Mouse (Mus musculus): ENCODE results near the gene Mdm2. TPM values are rescaled to one million over a fixed set of nuclear protein-coding genes. Genes with fewer than 3 reads are reported as not detected.

The Mdm2 gene
- polyA plus RNA-seq, 1 experiment from 2014 or later: 52.5 TPM

DNA sequence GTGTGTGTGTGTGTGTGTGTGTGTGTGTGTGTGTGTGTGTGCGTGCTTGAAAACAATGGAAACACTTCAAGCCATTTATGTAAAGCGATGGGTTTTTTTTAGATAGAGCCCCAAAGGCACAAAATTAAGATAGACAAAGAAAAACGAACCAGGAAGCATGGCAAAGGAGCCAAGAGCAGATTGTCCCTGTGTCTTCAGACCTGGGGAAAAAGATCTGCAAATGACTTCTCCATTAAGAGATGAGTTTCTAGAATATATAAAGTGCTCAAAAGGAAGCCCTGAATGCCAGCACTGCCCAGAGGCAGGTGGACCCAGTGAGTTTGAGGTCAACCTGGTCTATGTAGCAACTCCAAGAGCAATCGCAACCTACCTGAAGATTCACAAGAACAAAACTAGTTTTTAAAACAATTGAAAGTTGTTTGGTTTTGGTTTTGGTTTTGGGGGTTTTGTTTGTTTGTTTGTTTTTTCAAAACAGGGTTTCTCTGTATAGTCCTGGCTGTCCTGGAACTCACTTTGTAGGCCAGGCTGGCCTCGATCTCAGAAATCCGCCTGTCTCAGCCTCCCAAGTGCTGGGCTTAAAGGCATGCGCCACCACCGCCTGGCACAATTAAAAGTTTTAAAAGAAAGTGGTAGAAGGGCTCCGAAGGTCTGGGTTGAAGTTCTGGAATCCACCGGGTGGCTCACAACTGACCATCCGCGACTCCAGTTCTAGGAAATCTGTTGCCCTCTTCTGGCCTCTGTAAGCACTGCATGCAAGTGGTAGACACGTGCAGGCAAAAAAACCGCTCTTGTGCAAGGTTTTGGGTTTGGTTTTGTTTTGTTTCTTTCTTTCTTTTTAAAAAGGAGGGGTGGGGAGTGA, 28.3 kb downstream of the Mdm2 start:
- Histone ChIP-seq H3K4me3 (no peak overlapping the region), H3K36me3 (0 out of 2 replicates have a peak, but pooled peaks cover 3% of the 10 kb centered on the region), H3K4me1 (replicated peaks) (no peaks in the 10 kb centered on the region), H3K27ac (replicated peaks) (no peak overlapping the region), H3K9ac (no peak overlapping the region), H3K9me3 (no peaks in the 10 kb centered on the region), H3K27me3 (no peaks in the 10 kb centered on the region), H3K4me2 (no peak overlapping the region)
- WGBS: 66% methylated on average over 14 of the region's 14 CpGs
- ATAC-seq (ENCODE audit: low FRiP score, low read depth): no peak

GRCm38 (mm10) chr10:117681543-117681942, 29.0 kb downstream of the Mdm2 start:
- H3K36me3 ChIP-seq: 0 out of 2 replicates have a peak, but pooled peaks cover 3% of the 10 kb centered on the region
- no peaks in the 10 kb centered on the region for H3K9me3 ChIP-seq
- no peak overlapping the region for H3K4me2 ChIP-seq
- H3K4me3 ChIP-seq: no peak overlapping the region
- no peaks in the 10 kb centered on the region for H3K27me3 ChIP-seq
- WGBS: 71% methylated on average over 3 of the region's 3 CpGs
- H3K9ac ChIP-seq: no peak overlapping the region
- 0 out of 2 replicates have a peak, but pooled peaks cover 3% of the 10 kb centered on the region for H3K4me1 ChIP-seq (replicated peaks)
- no peak for ATAC-seq (ENCODE audit: low FRiP score, low read depth)
- no peak overlapping the region for H3K27ac ChIP-seq (replicated peaks)

- Histone ChIP-seq H3K27me3 (no peaks in the 10 kb centered on the region), H3K9me3 (no peaks in the 10 kb centered on the region), H3K27ac (replicated peaks) (no peak overlapping the region), H3K36me3 (0 out of 2 replicates have a peak, but pooled peaks cover 3% of the 10 kb centered on the region), H3K4me1 (replicated peaks) (0 out of 2 replicates have a peak, but pooled peaks cover 3% of the 10 kb centered on the region), H3K9ac (no peak overlapping the region), H3K4me2 (no peak overlapping the region), H3K4me3 (no peak overlapping the region)
- no peak for ATAC-seq (ENCODE audit: low FRiP score, low read depth)
- WGBS: 91% methylated on average over 12 of the region's 12 CpGs
Measured at GRCm38 (mm10) chr10:117680868-117681513, 29.6 kb downstream of the Mdm2 start.

DNA sequence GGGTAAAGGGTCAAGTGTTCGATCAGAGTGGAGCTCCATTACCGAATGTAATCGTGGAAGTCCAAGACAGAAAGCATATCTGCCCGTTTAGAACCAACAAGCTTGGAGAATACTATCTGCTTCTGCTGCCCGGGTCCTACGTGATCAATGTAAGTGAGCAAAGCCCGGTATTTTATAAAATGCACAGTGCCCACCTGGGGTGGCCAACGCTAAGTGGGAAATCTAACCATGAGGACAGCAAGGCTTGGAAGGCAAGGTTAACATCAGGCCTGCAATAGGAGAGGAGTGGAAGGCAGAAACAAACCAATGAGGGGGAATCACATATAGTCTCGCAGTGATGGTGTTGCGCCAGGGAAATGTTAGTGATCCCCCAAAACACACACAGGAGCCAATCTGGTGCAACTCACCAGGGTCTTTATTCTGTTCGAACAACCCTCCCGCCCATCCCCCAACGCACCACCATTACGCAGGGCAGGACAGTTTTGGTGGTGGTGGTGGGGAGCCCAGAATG, 30.5 kb downstream of the Mdm2 start:
- no peak overlapping the region for H3K9ac ChIP-seq
- no peak overlapping the region for H3K4me2 ChIP-seq
- 93% methylated on average over 14 of the region's 14 CpGs for WGBS
- no peaks in the 10 kb centered on the region for H3K27me3 ChIP-seq
- no peaks in the 10 kb centered on the region for H3K9me3 ChIP-seq
- no peak overlapping the region for H3K27ac ChIP-seq (replicated peaks)
- no peak overlapping the region for H3K4me3 ChIP-seq
- 0 out of 2 replicates have a peak, but pooled peaks cover 3% of the 10 kb centered on the region for H3K36me3 ChIP-seq
- ATAC-seq (ENCODE audit: low FRiP score, low read depth): no peak
- H3K4me1 ChIP-seq (replicated peaks): peaks cover 7% of the 10 kb centered on the region; the same call in 1 of the 2 replicates

- H3K9ac ChIP-seq: no peak overlapping the region
- no peak for ATAC-seq (ENCODE audit: low FRiP score, low read depth)
- no peak overlapping the region for H3K4me2 ChIP-seq
- 0 out of 2 replicates have a peak, but pooled peaks cover 3% of the 10 kb centered on the region for H3K36me3 ChIP-seq
- WGBS: 91% methylated on average over 5 of the region's 5 CpGs
- no peaks in the 10 kb centered on the region for H3K27me3 ChIP-seq
- no peak overlapping the region for H3K4me3 ChIP-seq
- no peak overlapping the region for H3K27ac ChIP-seq (replicated peaks)
- H3K9me3 ChIP-seq: no peaks in the 10 kb centered on the region
- peaks cover 7% of the 10 kb centered on the region; the same call in 1 of the 2 replicates for H3K4me1 ChIP-seq (replicated peaks)
Measured at GRCm38 (mm10) chr10:117679029-117679686, 31.4 kb downstream of the Mdm2 start.

GRCm38 (mm10) chr10:117678357-117678756, 32.2 kb downstream of the Mdm2 start:
- no peaks in the 10 kb centered on the region for H3K9me3 ChIP-seq
- ATAC-seq (ENCODE audit: low FRiP score, low read depth): no peak
- no peak overlapping the region for H3K27ac ChIP-seq (replicated peaks)
- no peak overlapping the region for H3K9ac ChIP-seq
- H3K27me3 ChIP-seq: no peaks in the 10 kb centered on the region
- peaks cover 7% of the 10 kb centered on the region; the same call in 1 of the 2 replicates for H3K4me1 ChIP-seq (replicated peaks)
- no peak overlapping the region for H3K4me2 ChIP-seq
- H3K36me3 ChIP-seq: no peaks in the 10 kb centered on the region
- no peak overlapping the region for H3K4me3 ChIP-seq
- WGBS: 78% methylated on average over 5 of the region's 5 CpGs

DNA sequence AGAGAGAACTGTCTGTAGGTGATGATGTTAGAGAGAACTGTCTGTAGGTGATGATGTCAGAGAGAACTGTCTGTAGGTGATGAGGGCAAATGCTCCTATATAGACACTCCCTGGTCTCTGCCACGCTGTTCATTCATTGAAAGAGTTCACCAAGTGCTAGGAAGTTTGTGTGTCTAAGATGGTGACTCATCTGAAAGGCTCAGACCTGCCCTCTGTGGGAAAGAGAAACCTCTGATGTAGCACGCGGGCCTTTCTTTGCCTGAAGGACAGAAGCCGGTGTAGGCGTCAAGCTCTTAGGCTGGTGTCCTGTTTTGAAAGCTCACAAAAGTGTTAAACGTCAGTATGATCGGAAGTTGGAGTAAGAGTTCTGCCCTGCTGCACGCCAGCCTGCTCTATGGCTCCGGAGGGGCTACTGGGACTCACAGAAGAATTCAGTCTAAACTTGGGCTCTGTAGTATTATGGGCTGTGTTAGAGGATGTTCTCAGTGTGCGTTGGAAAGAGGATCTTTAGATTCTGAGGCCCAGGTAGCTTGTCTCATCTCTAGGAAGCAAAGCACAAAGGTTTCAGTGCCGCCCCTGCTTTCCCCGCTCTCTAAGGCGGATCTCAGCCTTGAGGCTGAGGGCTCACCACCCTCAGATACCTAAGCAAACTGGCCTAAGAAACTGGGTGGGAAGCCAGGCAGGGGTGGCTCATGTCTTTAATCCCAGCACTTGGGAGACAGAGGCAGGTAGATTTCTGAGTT, 32.9 kb downstream of the Mdm2 start:
- Histone ChIP-seq H3K36me3 (no peaks in the 10 kb centered on the region), H3K27me3 (no peaks in the 10 kb centered on the region), H3K4me2 (no peak overlapping the region), H3K27ac (replicated peaks) (no peak overlapping the region), H3K4me3 (no peak overlapping the region), H3K9ac (no peak overlapping the region), H3K9me3 (no peaks in the 10 kb centered on the region), H3K4me1 (replicated peaks) (peaks cover 7% of the 10 kb centered on the region; the same call in 1 of the 2 replicates)
- no peak for ATAC-seq (ENCODE audit: low FRiP score, low read depth)
- WGBS: 79% methylated on average over 13 of the region's 13 CpGs

DNA sequence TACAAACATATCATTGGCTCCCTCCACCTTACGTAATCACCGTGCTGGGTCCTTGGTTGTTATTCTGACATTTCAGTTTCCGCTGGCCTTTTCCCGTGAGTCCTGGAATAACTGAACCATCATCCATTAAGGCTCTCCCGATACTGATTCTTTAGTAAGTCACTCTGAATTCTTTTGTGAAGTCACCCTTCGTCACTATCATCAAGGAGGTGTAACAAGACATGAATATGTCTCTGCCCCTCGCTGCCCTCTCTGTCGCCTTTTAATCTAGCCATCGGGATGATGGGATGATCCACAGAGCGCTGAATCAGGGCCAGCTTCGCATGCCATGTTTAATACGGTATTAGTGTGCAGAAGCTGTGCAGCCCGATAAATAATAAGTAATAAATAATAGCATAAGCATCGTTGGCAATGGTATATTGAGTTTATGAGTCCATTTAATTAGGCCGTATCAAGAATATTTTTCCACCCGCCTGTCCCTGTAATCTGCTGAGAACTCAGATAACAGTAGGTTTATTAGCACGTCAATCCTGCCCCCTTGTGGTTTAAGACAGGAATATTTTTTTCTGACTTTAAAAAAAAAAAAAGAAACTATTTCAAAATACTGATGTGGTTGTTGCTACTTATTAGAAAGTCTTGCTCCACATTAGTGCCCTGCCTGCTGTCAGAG, 33.8 kb downstream of the Mdm2 start:
- H3K4me2 ChIP-seq: peak overlapping the region; percentile 63
- H3K27me3 ChIP-seq: no peaks in the 10 kb centered on the region
- peak; percentile 47 for ATAC-seq (ENCODE audit: low FRiP score, low read depth)
- peak overlapping the region; percentile 35 for H3K4me3 ChIP-seq
- no peaks in the 10 kb centered on the region for H3K9me3 ChIP-seq
- no peaks in the 10 kb centered on the region for H3K36me3 ChIP-seq
- peak overlapping the region; percentile 39 for H3K9ac ChIP-seq
- peaks cover 7% of the 10 kb centered on the region; the same call in 1 of the 2 replicates for H3K4me1 ChIP-seq (replicated peaks)
- 19% methylated on average over 17 of the region's 17 CpGs for WGBS
- H3K27ac ChIP-seq (replicated peaks): peak overlapping the region; percentile 84

- ATAC-seq (ENCODE audit: low FRiP score, low read depth): peak; percentile 67
- peak overlapping the region; percentile 35 for H3K4me3 ChIP-seq
- H3K4me1 ChIP-seq (replicated peaks): peaks cover 7% of the 10 kb centered on the region; the same call in 1 of the 2 replicates
- no peaks in the 10 kb centered on the region for H3K36me3 ChIP-seq
- H3K27ac ChIP-seq (replicated peaks): peak overlapping the region; percentile 84
- peak overlapping the region; percentile 39 for H3K9ac ChIP-seq
- WGBS: 29% methylated on average over 19 of the region's 19 CpGs
- H3K27me3 ChIP-seq: no peaks in the 10 kb centered on the region
- no peaks in the 10 kb centered on the region for H3K9me3 ChIP-seq
- peak overlapping the region; percentile 63 for H3K4me2 ChIP-seq
Measured at GRCm38 (mm10) chr10:117676036-117676643, 34.4 kb downstream of the Mdm2 start.

- Histone ChIP-seq H3K4me2 (peak overlapping the region; percentile 63), H3K27me3 (no peaks in the 10 kb centered on the region), H3K4me1 (replicated peaks) (peaks cover 7% of the 10 kb centered on the region; the same call in 1 of the 2 replicates), H3K9me3 (no peaks in the 10 kb centered on the region), H3K9ac (peak overlapping the region; percentile 39), H3K36me3 (no peaks in the 10 kb centered on the region), H3K27ac (replicated peaks) (peak overlapping the region; percentile 84), H3K4me3 (peak overlapping the region; percentile 35)
- 27% methylated on average over 20 of the region's 20 CpGs for WGBS
- ATAC-seq (ENCODE audit: low FRiP score, low read depth): peak; percentile 87
Measured at GRCm38 (mm10) chr10:117675096-117676035, 35.2 kb downstream of the Mdm2 start.

Data from hindbrain, embryonic 15.5 days (tissue).